Mouse (Mus musculus) ES-E14 (cell line): ENCODE measurements around the gene Zfp106. TPM values are rescaled to one million over a fixed set of nuclear protein-coding genes. Genes with fewer than 3 reads are reported as not detected.

Experiments used
- DNase-seq: peaks from one replicate; pipeline ENCODE4 v3.0.0-alpha.2; 2013; ENCODE audit warnings: low read depth, low spot score
- H3K27ac ChIP-seq: 2 replicates; pipeline ENCODE4 v1.5.1; 2012; ENCODE audit warnings: low read depth, mild to moderate bottlenecking, low read length, moderate library complexity, mixed read lengths; ENCODE audit not compliant: poor library complexity, insufficient read depth, severe bottlenecking
- H3K36me3 ChIP-seq: 2 replicates; pipeline ENCODE4 v1.6.1; 2012; ENCODE audit warnings: mild to moderate bottlenecking, low read length, moderate library complexity, mixed read lengths; ENCODE audit not compliant: control insufficient read depth, poor library complexity, insufficient read depth, severe bottlenecking
- H3K4me1 ChIP-seq, 2 experiments: fragments of 150-350 bp in 1 of 2; sonication (generic) in 1 of 2; 2 replicates each; pipeline ENCODE4 v1.6.1; 2012; ENCODE audit warnings: low read length in 2 of 2, mild to moderate bottlenecking in 1 of 2, mixed read lengths in 1 of 2; ENCODE audit not compliant: control insufficient read depth in 2 of 2, insufficient read depth in 2 of 2, poor library complexity in 1 of 2
- H3K4me3 ChIP-seq, 2 experiments: fragments of 150-350 bp in 1 of 2; sonication (generic) in 1 of 2; 2 replicates each; pipeline ENCODE4 v1.5.1; 2012; ENCODE audit warnings: low read length in 2 of 2, low read depth in 1 of 2, mild to moderate bottlenecking in 1 of 2, mixed read lengths in 1 of 2; ENCODE audit not compliant: insufficient read depth in 1 of 2, poor library complexity in 1 of 2, severe bottlenecking in 1 of 2
- H3K9ac ChIP-seq: 2 replicates; pipeline ENCODE4 v1.6.1; 2012; ENCODE audit warnings: low read depth, mild to moderate bottlenecking, low read length, mixed read lengths; ENCODE audit not compliant: poor library complexity, insufficient read depth, severe bottlenecking
- H3K9me3 ChIP-seq: fragments of 150-350 bp; sonication (generic); 2 replicates; pipeline ENCODE4 v1.6.1; 2012; ENCODE audit warnings: low read depth, mild to moderate bottlenecking, low read length; ENCODE audit not compliant: control insufficient read depth, insufficient read depth
- CHD2 ChIP-seq: IDR thresholded peaks from 2 replicates; pipeline ENCODE4 v1.6.1; 2014; ENCODE audit warnings: mild to moderate bottlenecking, low read depth, low read length, inconsistent platforms
- HCFC1 ChIP-seq: IDR thresholded peaks from 2 replicates; pipeline ENCODE4 v1.6.1; 2012; ENCODE audit warnings: low read length, inconsistent platforms, borderline replicate concordance; ENCODE audit not compliant: insufficient read depth
- MAFK ChIP-seq: IDR thresholded peaks from 2 replicates; pipeline ENCODE4 v1.6.1; 2014; ENCODE audit warnings: mild to moderate bottlenecking, low read depth, low read length, inconsistent platforms; ENCODE audit not compliant: insufficient read depth
- ZC3H11A ChIP-seq: IDR thresholded peaks from 2 replicates; pipeline ENCODE4 v1.6.1; 2012; ENCODE audit warnings: low read depth, mild to moderate bottlenecking, inconsistent platforms, low read length, borderline replicate concordance
- ZNF384 ChIP-seq: IDR thresholded peaks from 2 replicates; pipeline ENCODE4 v1.6.1; 2012; ENCODE audit warnings: low read depth, low read length, inconsistent platforms
- in situ Hi-C, 2 experiments: fragments of 600-800 bp; cut with MboI; formaldehyde crosslinking; loops; one replicate each; pipeline ENCODE4 v1.15.1; 2025; ENCODE audit warnings: low sequenced_read_pairs in 2 of 2, inconsistent platforms in 1 of 2; ENCODE audit not compliant: unreplicated experiment in 2 of 2
- total RNA-seq: library from RNA; depleted of rRNA; stranded (reverse); fragments of 300-350 nt; gene quantifications from 2 replicates; pipeline ENCODE4 v1.2.3, GENCODE M21; 2012

Gene Zfp106
- total RNA-seq, 1 experiment, result 117 TPM

DNA sequence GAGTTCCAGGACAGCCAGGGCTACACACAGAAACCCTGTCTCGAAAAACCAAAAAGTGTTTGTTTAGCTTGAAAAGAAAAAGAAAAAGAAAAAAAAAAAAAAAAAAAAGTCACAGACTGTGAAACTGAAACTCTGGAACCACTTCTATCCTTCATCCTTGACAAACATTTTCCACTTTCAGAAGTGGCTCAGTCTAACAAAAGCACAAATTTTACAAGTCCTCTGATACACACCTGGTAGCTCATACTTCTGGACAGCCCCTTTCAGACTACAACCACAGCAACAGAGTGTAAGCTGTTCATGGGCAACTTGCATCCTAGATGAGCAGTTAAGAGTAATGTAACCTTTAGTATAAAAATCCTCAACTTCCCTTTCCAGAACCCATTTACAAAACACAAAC lies 2.1 kb downstream of the Zfp106 start:
- in situ Hi-C loops, result no loop called here

DNA sequence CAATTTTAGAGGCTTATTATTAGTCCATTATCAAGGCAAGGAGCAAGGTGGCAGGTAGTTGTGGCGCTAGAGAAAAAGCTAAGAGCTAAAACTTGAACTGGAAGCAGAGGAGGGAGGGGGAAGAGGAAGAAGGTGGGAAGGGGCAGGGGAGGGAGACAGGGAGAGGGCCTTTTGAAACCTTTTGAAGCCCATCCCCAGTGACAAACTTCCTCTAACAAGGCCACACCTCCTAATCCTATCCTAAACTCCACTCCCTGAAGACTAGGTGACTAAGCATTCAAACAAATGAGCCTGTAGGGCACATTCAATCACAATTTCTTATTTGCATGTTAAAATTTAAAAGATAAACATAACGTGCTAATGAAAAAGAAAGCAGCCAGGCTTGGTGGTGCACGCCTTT lies 4.8 kb downstream of the Zfp106 start:
- Histone ChIP-seq H3K4me3 (no peak overlapping the region), H3K4me1 (peaks cover 2% of the 10 kb centered on the region in 2 experiments; a peak in 3 of 4 replicates), H3K27ac (no peak overlapping the region), H3K9ac (no peak overlapping the region; the same call in 1 of the 2 replicates), H3K36me3 (peaks cover 4% of the 10 kb centered on the region), H3K9me3 (no peaks in the 10 kb centered on the region)
- no peak for DNase-seq
- no peak for TF ChIP-seq CHD2
- TF ChIP-seq MAFK, result no peak
- no peak for TF ChIP-seq HCFC1
- no peak for TF ChIP-seq ZC3H11A
- TF ChIP-seq ZNF384, result no peak
- in situ Hi-C loops, result no loop called here

More for the DNA sequence above, 2.1 kb downstream of the Zfp106 start:
- DNase-seq, result no peak
- TF ChIP-seq ZNF384 (no peak), MAFK (no peak), ZC3H11A (no peak), HCFC1 (no peak), CHD2 (no peak)
- Histone ChIP-seq H3K9ac (no peak overlapping the region; the same call in 1 of the 2 replicates), H3K36me3 (no peaks in the 10 kb centered on the region; the same call in 1 of the 2 replicates), H3K27ac (no peak overlapping the region), H3K9me3 (no peaks in the 10 kb centered on the region), H3K4me3 (peak overlapping the region in 1 of 2 experiments; percentile 22; a peak in 1 of 4 replicates), H3K4me1 (peaks cover 2% of the 10 kb centered on the region in 2 experiments; a peak in 3 of 4 replicates)

DNA sequence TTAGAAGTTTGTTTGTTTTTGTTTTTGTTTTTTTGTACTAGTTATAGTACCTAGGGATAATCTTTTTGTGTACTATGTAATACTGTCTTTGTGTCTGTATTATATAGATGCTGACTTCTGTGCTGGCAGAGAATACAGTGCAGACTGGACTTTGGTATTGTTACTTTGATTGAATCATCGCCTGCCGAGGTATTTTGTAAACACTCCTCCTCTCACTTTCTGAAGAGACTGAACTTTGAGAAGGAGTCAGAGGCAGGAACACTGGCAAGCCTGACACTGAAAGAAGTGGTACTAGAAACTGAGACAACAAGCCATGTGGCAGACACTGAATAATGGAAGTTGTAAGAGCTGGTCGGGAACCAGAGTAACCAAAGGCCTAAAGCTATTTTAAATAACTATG lies 6.8 kb downstream of the Zfp106 start:
- in situ Hi-C loops, result no loop called here
- Histone ChIP-seq H3K36me3 (peaks cover 9% of the 10 kb centered on the region), H3K4me3 (no peak overlapping the region), H3K9me3 (no peaks in the 10 kb centered on the region), H3K9ac (no peak overlapping the region), H3K27ac (no peak overlapping the region), H3K4me1 (peaks cover under 1 to 3% of the 10 kb centered on the region in 2 experiments; a peak in 3 of 4 replicates)
- no peak for DNase-seq
- no peak for TF ChIP-seq ZC3H11A
- no peak for TF ChIP-seq ZNF384

DNA sequence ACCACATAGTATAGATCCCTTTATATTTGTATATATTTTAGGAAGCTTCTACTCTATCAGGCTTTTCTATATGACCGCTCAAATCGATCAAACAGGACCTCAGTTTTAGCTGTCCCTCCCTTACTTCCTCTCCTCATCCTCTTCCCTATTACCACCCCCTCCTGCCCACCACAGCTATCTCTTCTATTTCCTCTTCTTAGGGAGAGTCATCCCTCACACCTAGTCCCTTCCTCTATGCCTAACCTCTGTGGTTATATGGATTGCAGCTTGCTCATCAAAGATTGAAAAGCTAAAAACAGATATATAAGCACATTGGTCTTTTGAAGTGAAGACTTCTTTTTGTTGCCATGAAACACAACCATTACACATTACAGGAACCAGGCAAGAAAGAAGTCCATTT lies 18.9 kb downstream of the Zfp106 start:
- Histone ChIP-seq H3K9ac (no peak overlapping the region), H3K4me3 (no peak overlapping the region), H3K9me3 (no peaks in the 10 kb centered on the region), H3K36me3 (peaks cover 5% of the 10 kb centered on the region; the same call in 1 of the 2 replicates), H3K4me1 (no peaks in the 10 kb centered on the region), H3K27ac (no peak overlapping the region)
- DNase-seq, result no peak
- TF ChIP-seq HCFC1 (no peak), MAFK (no peak), ZNF384 (no peak), CHD2 (no peak)
- in situ Hi-C loops, result no loop called here

DNA sequence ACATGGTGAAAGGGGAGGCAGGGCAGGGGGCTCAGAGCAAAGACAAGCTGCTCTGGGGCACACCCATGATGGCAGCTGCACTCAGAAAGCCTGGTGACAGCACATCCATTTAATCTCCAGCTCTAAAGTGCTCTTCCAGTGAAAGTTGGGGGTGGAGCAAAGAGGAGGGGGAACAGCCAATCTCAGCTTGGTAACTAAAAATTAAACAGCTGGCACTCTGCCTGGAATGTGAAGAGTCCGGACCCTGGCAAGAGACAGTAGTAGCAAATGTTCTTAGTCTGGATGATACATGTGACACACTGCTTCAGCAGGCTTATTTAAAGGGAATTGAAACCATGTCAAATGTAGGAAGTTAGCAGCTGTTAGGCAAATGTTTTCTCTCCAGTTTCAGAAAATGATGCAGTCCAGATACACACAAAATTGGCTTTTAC lies 23.9 kb downstream of the Zfp106 start:
- no peak overlapping the region for H3K27ac ChIP-seq
- in situ Hi-C loops, result no loop called here
- H3K9ac ChIP-seq, result no peak overlapping the region

More for the DNA sequence above, 23.9 kb downstream of the Zfp106 start:
- peaks cover 10% of the 10 kb centered on the region for H3K36me3 ChIP-seq
- DNase-seq, result no peak
- H3K9me3 ChIP-seq, result no peaks in the 10 kb centered on the region
- no peak for TF ChIP-seq ZC3H11A
- TF ChIP-seq ZNF384, result no peak
- no peak for TF ChIP-seq MAFK
- no peak for TF ChIP-seq CHD2
- TF ChIP-seq HCFC1, result no peak
- H3K4me1 ChIP-seq, result no peaks in the 10 kb centered on the region; a peak in 1 of 4 replicates
- H3K4me3 ChIP-seq, result no peak overlapping the region
